Mouse (Mus musculus) v-Abl transformed pro-B cells (cell line): ENCODE data around the gene Zbtb8a.

Experiments used
- in situ Hi-C, 2 experiments: fragments of 400-800 bp; cut with MboI; formaldehyde crosslinking; loops; one replicate each; pipeline ENCODE4 v1.15.1; 2025; ENCODE audit not compliant: unreplicated experiment in 2 of 2

The Zbtb8a gene

DNA sequence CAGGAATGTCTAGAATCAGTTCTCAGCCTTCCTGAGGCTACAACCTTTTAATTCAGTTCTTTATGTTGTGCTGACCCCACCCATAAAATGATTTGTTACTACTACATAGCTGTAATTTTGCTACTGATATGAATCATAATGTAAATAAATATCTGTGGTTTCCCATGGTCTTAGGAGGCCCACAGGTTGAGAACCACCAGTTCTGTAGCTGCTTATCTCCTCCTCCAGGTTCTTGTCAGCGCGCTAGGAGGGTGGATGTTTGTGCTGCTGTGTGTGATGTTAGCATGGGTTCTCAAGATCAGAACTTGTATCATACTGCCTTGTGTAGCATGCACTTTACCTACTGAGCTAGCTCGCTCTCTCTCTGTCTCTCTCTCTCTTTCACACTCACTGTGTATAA lies 38.2 kb downstream of the Zbtb8a start:
- in situ Hi-C loops, result loop anchor here in 1 of 2 experiments (5.0 to 10.0 kb wide), 2 partner anchors 118 to 275 kb away; partner anchors contain the start of genes Dcdc2b and Iqcc

DNA sequence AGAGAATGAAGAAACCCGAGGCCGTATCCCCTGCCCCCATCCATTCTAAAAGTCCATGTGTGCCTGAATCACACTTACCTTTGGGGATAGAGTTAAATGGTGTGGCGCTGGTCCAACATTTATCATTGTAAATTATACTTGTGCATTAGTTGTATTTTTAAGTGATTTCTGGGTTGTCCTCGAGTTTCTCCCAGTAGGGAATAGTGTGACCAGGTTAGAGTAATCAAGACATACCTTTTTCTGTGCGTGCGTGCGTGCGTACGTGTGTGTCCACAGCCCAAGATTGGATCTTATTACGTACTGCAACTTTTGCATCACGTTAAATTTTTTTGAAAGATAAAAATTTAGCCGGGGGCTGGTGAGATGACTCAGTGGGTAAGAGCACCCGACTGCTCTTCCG lies 41.6 kb downstream of the Zbtb8a start:
- in situ Hi-C loops, result no loop called here

DNA sequence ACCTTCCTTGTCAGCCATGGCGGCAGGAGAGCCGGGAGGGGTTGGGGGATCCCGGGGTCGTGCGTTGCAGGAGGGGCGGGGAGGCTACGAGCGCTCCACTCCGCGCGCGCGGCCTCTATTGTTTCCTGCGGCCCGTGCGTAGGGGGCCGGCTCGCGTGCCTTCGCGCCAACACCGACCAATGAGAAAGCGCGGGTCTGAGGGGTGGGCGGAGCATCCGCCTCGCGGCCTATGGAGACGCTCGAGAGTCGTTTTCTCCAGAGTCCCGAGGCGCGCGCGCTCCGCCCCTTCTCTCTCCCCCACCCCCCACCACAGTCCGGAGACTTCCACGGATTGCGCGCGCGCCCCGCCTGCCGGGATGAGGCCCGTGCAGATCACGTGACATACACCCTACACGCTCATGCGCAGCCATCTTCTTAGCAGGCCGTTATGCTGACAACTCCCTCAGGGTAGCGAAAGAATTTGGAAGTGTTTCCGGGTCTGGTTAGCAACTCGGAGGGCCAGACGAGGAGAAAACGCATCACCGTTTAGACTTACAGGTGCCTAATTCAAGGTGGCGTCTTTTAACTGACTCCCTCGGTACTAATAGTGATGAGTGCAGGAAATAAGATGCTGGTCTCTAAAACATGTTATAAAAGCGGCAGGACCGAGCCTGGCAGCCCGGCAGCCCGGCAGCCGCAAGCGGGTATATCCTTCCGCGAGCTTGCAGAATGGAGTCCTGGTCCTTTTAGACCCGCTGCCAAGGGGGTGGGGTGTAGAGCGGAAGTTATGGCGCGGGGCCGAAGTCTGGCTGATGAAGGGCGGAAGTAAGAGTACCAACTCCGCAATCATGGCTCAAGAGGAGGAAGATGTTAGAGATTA lies 42.5 kb downstream of the Zbtb8a start, which contains the start of the genes Rbbp4 and Zbtb8os:
Gene Rbbp4, minus strand, starts transcription at position 155 of the 859 bp plus-strand sequence.
Gene Zbtb8os, plus strand, starts transcription at position 480 of the 859 bp plus-strand sequence.
- in situ Hi-C loops, result no loop called here

DNA sequence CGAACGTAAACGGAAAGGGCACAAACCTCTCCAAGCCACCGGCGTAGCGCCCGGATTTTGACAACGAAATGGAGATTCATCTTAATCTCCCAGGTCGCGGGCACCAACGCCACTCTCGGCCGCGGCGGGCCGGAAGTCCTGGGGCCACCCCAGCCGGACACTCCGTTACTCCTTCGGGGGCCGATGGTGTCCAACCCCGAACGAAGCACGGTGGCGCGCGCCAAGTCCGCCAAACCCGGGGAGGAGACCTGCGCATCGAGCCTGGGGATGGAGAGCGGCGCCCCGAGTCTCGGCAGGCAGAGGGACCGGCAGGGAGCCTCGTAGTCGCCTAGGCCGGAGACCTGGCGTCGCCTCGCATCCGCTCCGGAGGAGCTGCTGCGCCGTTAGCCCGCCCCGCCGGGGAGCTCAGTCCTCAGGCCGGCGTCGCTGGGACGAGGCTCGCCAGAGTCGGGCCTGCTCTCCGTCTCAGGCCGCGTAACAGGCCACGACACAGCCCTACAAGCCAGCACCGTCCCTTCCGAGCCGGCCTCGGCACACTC lies 43.2 kb downstream of the Zbtb8a start:
- in situ Hi-C loops, result no loop called here

DNA sequence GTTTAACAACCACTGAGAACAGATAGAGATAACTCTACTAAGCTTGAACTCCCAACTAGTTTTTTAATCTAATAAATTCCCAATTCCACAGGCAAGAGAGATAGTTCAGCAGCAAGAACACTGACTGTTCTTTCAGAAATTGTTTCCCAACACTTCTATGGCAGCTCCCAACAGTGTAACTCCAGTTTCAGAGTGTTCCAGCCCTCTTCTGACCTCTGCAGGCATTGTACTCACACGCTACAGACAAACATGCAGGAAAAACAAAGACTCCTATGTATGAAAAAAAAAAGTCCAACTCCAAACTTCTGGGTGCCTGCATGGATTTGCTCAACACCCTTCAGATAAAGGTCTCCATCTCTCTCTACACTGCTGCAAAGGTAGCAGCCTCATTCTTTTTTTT lies 45.1 kb downstream of the Zbtb8a start:
- in situ Hi-C loops, result no loop called here

DNA sequence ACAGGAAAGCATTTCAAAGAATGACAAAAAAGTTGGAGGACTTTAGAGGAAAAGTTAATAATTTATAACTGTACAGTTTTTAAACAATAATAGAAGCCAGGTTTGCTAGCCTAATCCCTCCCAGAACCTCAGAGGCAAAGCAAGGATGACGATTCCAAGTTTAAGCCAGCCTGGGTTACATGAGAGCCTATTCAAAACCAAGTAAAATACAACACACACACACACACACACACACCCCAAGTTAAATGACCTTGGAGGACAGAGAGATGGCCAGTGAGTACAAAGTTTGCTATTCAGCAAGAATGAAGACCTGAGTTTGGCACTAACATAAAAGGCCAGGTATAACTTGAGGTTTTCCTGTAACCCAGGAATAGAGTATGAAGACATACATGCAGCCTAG lies 51.7 kb downstream of the Zbtb8a start:
- in situ Hi-C loops, result no loop called here

DNA sequence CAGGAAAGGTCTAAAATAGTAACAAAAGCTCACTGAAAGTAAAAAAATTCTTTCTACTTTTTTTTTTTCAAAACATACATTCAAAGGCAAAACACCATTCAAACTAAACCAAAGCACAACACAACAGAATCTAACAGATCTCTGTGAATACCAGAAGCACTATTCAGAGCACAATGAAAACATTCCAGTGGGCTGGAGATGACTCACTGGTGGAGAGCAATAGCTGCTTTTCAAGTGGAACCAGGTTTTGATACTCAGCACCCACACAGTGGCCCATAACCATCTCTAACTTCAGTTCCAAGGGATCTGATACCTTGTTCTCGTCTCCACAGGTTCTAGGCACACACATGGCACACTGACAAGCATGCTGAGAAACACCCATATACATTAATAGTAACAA lies 53.2 kb downstream of the Zbtb8a start:
- in situ Hi-C loops, result no loop called here

DNA sequence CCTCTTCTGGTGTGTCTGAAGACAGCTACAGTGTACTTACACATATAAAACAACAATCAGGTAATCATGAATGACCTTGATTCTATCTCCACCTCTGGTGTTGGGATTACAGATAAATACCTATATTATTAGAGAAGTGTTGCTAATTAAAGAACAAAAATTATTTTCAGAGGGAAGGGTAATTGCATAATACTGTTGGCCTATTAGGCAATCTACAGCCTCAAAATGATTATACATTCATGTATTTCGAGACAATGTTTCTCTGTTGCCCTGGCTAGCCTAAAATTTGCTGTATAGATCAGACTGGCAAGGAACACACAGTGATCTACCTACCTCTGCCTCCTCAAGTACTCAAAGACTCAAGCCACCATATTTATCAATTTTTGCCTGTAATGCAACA lies 54.4 kb downstream of the Zbtb8a start:
- in situ Hi-C loops, result no loop called here

DNA sequence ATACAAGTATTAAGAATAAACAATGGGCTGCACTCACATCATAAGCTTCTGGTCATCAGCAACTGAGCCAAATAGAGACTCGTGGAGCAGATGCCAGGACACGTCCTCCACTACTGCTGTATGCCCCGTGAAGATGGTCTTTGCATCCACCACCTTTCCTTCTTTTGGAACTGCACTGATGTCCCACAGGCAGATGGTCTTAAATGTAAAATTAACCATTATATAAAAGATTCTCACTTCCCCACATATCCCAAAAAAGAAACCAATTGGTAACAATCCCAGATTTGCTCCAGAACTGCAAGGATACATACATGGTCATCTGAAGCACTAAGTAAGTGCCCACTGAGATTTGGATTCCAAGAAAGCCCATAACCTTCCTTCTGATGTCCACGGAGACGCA lies 55.9 kb downstream of the Zbtb8a start:
- in situ Hi-C loops, result no loop called here

DNA sequence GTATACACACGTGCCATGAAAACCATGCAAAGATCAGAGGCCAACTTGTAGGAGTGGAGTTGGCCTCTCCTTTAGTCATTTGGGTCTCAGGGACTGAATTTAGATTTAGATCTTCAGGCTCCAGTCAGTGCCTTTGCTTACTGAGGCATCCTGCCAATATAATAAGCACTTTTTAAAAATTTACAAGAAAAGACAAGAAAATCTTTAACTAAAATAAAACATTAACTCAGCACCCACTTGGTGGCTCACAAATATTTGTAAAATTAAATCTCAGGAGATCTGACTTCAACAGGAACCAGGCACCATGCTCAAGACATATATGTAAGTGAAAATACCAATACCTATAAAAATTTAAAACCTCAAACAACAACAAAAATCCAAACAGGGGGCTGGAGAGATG lies 57.0 kb downstream of the Zbtb8a start:
- in situ Hi-C loops, result no loop called here

DNA sequence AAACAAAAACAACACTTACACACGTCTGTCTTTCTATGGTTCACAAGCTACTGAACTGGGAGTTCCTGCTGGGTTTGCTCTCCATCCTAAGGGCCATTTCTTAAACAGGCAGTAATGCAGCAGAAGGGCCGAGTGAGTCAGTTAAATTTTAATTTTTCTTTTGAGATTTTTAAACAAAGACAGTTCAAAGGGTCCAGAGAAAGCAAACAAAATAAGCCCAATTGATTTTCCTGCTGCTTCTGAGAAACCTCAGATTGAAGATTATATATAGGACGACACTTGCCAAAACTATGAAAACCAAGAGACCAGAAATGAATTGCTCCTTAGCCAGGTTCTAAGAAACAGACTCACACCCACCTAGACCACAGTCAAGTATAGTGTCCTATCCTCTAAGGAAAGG lies 64.0 kb downstream of the Zbtb8a start:
- in situ Hi-C loops, result no loop called here

DNA sequence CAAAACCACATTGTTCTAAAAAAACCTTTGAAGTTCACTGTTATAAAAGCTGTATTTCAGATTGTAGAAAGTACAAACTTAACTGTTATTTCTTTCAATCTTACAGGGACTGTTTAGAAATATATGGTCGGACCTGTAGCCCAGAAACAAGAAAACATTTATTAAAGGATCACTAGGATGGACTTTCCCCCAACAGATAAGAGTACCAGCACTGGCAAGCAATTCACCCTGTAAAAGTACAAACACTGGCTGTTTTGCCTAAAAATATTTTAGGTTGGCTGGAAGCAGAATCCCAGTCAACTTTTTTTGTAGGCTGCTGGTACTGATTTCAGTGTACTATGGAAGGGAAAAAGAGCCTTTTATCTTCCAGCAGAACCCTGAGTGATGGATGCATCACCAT lies 70.0 kb downstream of the Zbtb8a start:
- in situ Hi-C loops, result no loop called here

DNA sequence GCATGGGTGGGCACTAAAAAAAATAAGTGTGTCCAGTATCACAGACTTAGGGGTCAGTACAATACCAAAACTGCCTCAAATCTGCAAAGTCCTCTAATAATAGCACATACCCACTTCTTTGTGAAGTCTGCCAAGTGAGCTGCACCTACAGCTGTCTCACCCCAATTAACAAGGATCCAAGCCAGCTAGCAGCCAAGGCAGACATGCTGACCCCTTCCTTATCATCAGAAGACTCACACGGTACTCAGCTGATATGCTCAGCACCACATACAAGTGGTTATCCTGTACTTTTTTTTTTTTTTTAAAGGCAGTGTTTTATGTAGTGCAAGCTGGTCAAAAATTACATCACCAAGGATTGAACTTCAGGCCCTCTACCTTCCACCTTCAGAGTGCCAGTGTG lies 73.6 kb downstream of the Zbtb8a start:
- in situ Hi-C loops, result no loop called here

DNA sequence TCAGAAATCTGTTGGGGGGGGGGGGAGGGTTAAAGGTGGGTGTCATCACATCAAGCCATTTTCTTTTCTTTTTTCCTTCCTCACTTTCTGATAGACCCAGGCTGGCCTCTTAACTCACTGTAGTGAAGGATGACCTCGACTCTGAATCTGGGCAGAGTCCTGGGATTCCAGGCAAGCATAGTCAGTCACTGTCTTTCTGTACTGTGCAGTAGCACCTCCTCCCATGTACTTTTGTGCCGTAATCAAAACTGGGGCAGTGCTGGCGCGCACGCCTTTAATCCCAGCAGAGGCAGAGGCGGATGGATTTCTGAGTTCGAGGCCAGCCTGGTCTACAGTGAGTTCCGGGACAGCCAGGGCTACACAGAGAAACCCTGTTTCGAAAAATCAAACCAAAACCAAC lies 74.1 kb downstream of the Zbtb8a start:
- in situ Hi-C loops, result no loop called here
